Mouse (Mus musculus) left cerebral cortex, adult 8-10 months (tissue): Measurements from ENCODE around the gene Gen1. TPM values are rescaled to one million over a fixed set of nuclear protein-coding genes. Genes with fewer than 3 reads are reported as not detected.

ENCODE experiments used
- DNase-seq, 2 experiments: peaks; one replicate each; pipeline ENCODE4 v3.0.0; 2022; ENCODE audit warnings: low spot score in 2 of 2
- total RNA-seq, 4 experiments: library from RNA; stranded (reverse); gene quantifications; 2 replicates each; pipeline ENCODE4 v1.2.4; 2022

Gene Gen1
- total RNA-seq, 4 experiments from 2014 or later: 1.5 to 2.0 (median 1.8) TPM

- no peak for DNase-seq
Observed at GRCm38 (mm10) chr12:11224722-11225121, 40.9 kb downstream of the Gen1 start.

GRCm38 (mm10) chr12:11223090-11223489 lies 42.5 kb downstream of the Gen1 start:
- DNase-seq: no peak

- no peak for DNase-seq
Observed at GRCm38 (mm10) chr12:11222566-11222965, 43.0 kb downstream of the Gen1 start.

- no peak for DNase-seq
Observed at GRCm38 (mm10) chr12:11221524-11222330, 43.9 kb downstream of the Gen1 start.

- DNase-seq: no peak
Observed at GRCm38 (mm10) chr12:11217726-11218250, 47.8 kb downstream of the Gen1 start.

- DNase-seq: no peak
Observed at GRCm38 (mm10) chr12:11216454-11216853, 49.1 kb downstream of the Gen1 start.

GRCm38 (mm10) chr12:11215555-11215954 lies 50.0 kb downstream of the Gen1 start:
- DNase-seq: no peak

GRCm38 (mm10) chr12:11214776-11215175 lies 50.8 kb downstream of the Gen1 start:
- DNase-seq: no peak

- no peak for DNase-seq
Observed at GRCm38 (mm10) chr12:11212881-11213280, 52.7 kb downstream of the Gen1 start.

GRCm38 (mm10) chr12:11210361-11210760 lies 55.2 kb downstream of the Gen1 start:
- DNase-seq: no peak

- no peak for DNase-seq
Observed at GRCm38 (mm10) chr12:11209636-11210035, 56.0 kb downstream of the Gen1 start.

- no peak for DNase-seq
Observed at GRCm38 (mm10) chr12:11208872-11209271, 56.7 kb downstream of the Gen1 start, which contains the start of gene Msgn1. Msgn1 (minus strand) TSS chr12:11208972.

- DNase-seq: no peak
Observed at GRCm38 (mm10) chr12:11206321-11206720, 59.3 kb downstream of the Gen1 start.

GRCm38 (mm10) chr12:11203694-11204665 lies 61.6 kb downstream of the Gen1 start:
- DNase-seq: peak in 1 of 2 experiments; percentile 9

- no peak for DNase-seq
Observed at GRCm38 (mm10) chr12:11202476-11202875, 63.1 kb downstream of the Gen1 start.

GRCm38 (mm10) chr12:11200711-11201110 lies 64.9 kb downstream of the Gen1 start:
- no peak for DNase-seq

- DNase-seq: no peak
Observed at GRCm38 (mm10) chr12:11198551-11198950, 67.0 kb downstream of the Gen1 start.

- DNase-seq: no peak
Observed at GRCm38 (mm10) chr12:11198026-11198425, 67.6 kb downstream of the Gen1 start.

- no peak for DNase-seq
Observed at GRCm38 (mm10) chr12:11196830-11197229, 68.8 kb downstream of the Gen1 start.

GRCm38 (mm10) chr12:11196142-11196597 lies 69.4 kb downstream of the Gen1 start:
- DNase-seq: peak; percentile 18 to 63

GRCm38 (mm10) chr12:11195031-11195430 lies 70.6 kb downstream of the Gen1 start:
- DNase-seq: no peak
